Mouse (Mus musculus): ENCODE measurements at regions not wholly inside any gene's neighbourhood (a gene's known extent, or its start where the extent isn't known, plus 50 kb on each side); places are given as distances from the start of the nearest gene placed in this dataset.

- TF ChIP-seq CTCF (IDR thresholded peaks at IDR 0.05; ENCODE audit: low read depth) (no peak), EP300 (IDR thresholded peaks at IDR 0.05; ENCODE audit: low read depth) (no peak)
Observed at GRCm38 (mm10) chr13:54316907-54317306, 54.2 kb upstream of the Cplx2 start.
